Mouse (Mus musculus): ENCODE data around the gene Mrpl58.
A peak's percentile ranks its signal among the peaks of the same experiment; 100 is the strongest.

- TF ChIP-seq CTCF (conservative IDR thresholded peaks at IDR 0.05; ENCODE audit: low read length) (no peak), POU5F1 (IDR thresholded peaks at IDR 0.05; ENCODE audit: borderline replicate concordance, low read length) (no peak), NANOG (IDR thresholded peaks at IDR 0.05; ENCODE audit: borderline replicate concordance, low read length) (peak; percentile 78)
These were observed 6.0 kb downstream of the Mrpl58 start for GRCm38 (mm10) chr11:115409556-115409955.

Measured in E14TG2a.4 (cell line).